Mouse (Mus musculus) small intestine, adult 2 months (tissue): ENCODE results near the gene Nop14.

Experiments
- CTCF ChIP-seq: fragments of 200-500 bp; IDR thresholded peaks from 2 replicates; pipeline ENCODE4 v1.5.1; 2012; ENCODE audit warnings: low read depth, mild to moderate bottlenecking, control low read depth, inconsistent platforms, low read length, moderate library complexity, mixed read lengths; ENCODE audit not compliant: insufficient replicate concordance, insufficient read length; ENCODE audit errors: extremely low read depth
- POLR2A ChIP-seq: fragments of 200-500 bp; IDR thresholded peaks from 2 replicates; pipeline ENCODE4 v1.6.1; 2012; ENCODE audit warnings: low read depth, mild to moderate bottlenecking, control low read depth, inconsistent platforms, low read length, moderate library complexity

- TF ChIP-seq CTCF (no peak), POLR2A (no peak)
Measured at GRCm38 (mm10) chr5:34689868-34690267, 29.9 kb upstream of the Nop14 start.
